Mouse (Mus musculus): ENCODE measurements around the gene Nxnl2. TPM values are rescaled to one million over a fixed set of nuclear protein-coding genes. Genes with fewer than 3 reads are reported as not detected.

The Nxnl2 gene
- polyA plus RNA-seq (2017; shearing (Covaris generic)) = 1.1 TPM

GRCm38 (mm10) chr13:51170691-51171680 is at the start of gene Nxnl2:
Gene Nxnl2, plus strand, starts transcription at chr13:51171022.

Other genes starting within 250 kb of the Nxnl2 start
- 49.9 TPM for gene Spin1, start 70.1 kb upstream of the Nxnl2 start, polyA plus RNA-seq (2017; shearing (Covaris generic))
- gene S1pr3, start 237.6 kb downstream of the Nxnl2 start, polyA plus RNA-seq (2017; shearing (Covaris generic)) = 0.18 TPM